Mouse (Mus musculus) testis, adult 2 months (tissue): ENCODE data around the gene Slc16a5. TPM values are rescaled to one million over a fixed set of nuclear protein-coding genes. Genes with fewer than 3 reads are reported as not detected.
A peak's percentile ranks its signal among the peaks of the same experiment; 100 is the strongest.

Experiments
- H3K27ac ChIP-seq: fragments of 200-500 bp; 2 replicates; pipeline ENCODE4 v1.5.1; 2012; ENCODE audit warnings: low read depth, low read length; ENCODE audit not compliant: control insufficient read depth, insufficient read depth
- H3K27me3 ChIP-seq: fragments of 200-500 bp; 2 replicates; pipeline ENCODE4 v1.6.1; 2012; ENCODE audit warnings: mild to moderate bottlenecking, low read length, moderate library complexity; ENCODE audit not compliant: control insufficient read depth, insufficient read depth
- H3K36me3 ChIP-seq: fragments of 200-500 bp; 2 replicates; pipeline ENCODE4 v1.6.1; 2012; ENCODE audit warnings: mild to moderate bottlenecking, low read length; ENCODE audit not compliant: control insufficient read depth, insufficient read depth
- H3K4me1 ChIP-seq: fragments of 200-500 bp; 2 replicates; pipeline ENCODE4 v1.6.1; 2012; ENCODE audit warnings: low read length; ENCODE audit not compliant: control insufficient read depth, insufficient read depth
- H3K4me3 ChIP-seq: fragments of 200-500 bp; 2 replicates; pipeline ENCODE4 v1.5.1; 2012; ENCODE audit warnings: low read depth, mild to moderate bottlenecking, low read length, moderate library complexity, mixed read lengths; ENCODE audit not compliant: control insufficient read depth
- CTCF ChIP-seq: fragments of 200-500 bp; IDR thresholded peaks from 2 replicates; pipeline ENCODE4 v1.5.1; 2012; ENCODE audit warnings: low read depth, mild to moderate bottlenecking, inconsistent platforms, low read length, moderate library complexity; ENCODE audit not compliant: control insufficient read depth, insufficient read depth, insufficient replicate concordance
- POLR2A ChIP-seq: fragments of 200-500 bp; IDR thresholded peaks from 2 replicates; pipeline ENCODE4 v1.6.1; 2012; ENCODE audit warnings: low read depth, mild to moderate bottlenecking, inconsistent platforms, low read length, moderate library complexity; ENCODE audit not compliant: control insufficient read depth
- polyA plus RNA-seq: library from polyadenylated mRNA; depleted of rRNA; stranded (reverse); fragments of >200 nt; gene quantifications from 2 replicates; pipeline ENCODE4 v1.2.3, GENCODE M21; 2012

Slc16a5 gene
- polyA plus RNA-seq, 1 experiment = 0.78 TPM

DNA sequence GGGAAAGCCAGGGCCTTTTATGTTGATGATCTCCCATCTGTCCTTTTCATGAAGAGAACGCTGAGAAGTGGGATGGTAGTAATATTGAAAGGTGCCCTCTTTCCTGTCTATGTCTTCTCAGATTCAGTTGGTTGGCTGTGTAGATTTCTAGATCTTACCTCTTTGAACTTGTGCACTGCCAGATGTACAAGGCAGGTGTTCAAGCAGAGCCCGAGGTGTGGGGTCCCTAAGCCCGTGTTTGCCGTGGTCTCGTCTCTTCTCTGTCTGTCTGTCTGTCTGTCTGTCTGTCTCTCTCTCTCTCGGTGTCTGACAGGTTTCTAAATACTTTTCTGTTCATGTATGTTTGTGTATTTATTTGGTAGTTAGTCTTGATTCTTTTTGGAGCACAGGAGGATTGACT lies 36.6 kb upstream of the Slc16a5 start:
- H3K27me3 ChIP-seq = no peaks in the 10 kb centered on the region
- TF ChIP-seq CTCF (no peak), POLR2A (no peak)
- peaks cover 10% of the 10 kb centered on the region for H3K4me1 ChIP-seq
- no peak overlapping the region for H3K4me3 ChIP-seq
- H3K27ac ChIP-seq = no peak overlapping the region
- peaks cover 5% of the 10 kb centered on the region; the same call in 1 of the 2 replicates for H3K36me3 ChIP-seq

DNA sequence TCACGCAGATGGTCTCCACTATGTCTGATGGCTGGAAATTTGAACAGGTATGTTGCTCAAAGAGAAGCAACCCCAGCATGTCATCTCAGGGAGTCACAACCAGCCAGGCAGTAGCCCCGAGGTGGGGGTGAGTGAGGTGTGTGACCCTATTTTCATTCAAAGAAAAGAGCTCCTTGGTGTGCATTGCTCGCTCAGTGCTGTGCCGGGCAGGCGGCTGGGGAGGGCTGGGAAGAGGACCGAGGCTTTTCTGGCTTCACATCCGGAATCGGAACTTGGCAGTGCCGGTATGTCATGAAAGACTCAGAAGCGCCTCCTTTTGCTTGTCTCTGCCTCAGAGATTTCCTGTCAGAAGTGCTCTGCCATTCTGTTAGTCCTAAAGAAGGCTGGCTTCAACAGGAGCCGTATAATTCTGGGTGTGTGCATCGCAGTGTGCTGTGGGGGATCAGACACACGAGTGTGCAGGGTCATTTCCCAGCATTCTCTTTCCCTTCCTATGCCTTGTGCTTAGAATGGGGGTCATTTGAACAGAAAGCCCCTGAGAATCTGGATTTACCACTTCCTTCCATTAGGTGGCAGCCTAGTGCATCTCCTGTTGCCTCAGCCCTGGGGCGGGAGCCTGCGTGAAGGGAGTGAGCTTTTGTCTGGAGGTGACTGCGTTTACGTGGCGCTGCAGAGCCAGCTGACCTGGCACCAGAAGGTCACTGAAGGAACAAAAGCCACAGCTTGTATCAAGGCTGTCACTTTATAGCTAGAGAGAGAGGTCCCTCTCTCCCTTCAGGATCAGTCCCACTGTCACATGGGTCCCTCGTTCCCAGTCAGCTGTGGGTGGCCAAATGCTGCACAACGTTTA lies 34.6 kb upstream of the Slc16a5 start:
- Histone ChIP-seq H3K27ac (no peak overlapping the region), H3K4me3 (no peak overlapping the region), H3K27me3 (no peaks in the 10 kb centered on the region), H3K36me3 (peaks cover 3% of the 10 kb centered on the region; the same call in 1 of the 2 replicates), H3K4me1 (0 out of 2 replicates have a peak, but pooled peaks cover 4% of the 10 kb centered on the region)
- TF ChIP-seq CTCF (peak; percentile 31; the same call in 1 of the 2 replicates), POLR2A (no peak)

DNA sequence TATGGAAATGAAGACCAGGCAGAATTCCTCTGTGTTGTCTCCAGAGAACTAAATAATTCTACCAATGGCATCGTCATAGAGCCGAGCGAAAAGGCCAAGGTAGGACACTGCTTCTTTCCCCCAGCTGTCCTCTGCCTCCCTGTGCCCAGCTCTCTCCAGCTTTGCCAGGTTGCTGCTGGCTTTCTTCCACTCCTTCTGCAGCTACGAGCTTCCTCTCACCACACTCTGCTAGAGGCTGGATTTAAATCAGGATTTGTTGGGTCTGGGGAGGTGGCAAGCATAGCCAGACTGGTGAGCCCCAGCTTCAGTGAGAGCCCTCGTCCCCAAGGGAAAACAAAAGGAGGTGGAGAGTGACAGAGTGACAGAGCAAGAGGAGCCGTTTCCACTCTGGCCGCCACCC lies 33.0 kb upstream of the Slc16a5 start:
- Histone ChIP-seq H3K27ac (no peak overlapping the region), H3K4me1 (0 out of 2 replicates have a peak, but pooled peaks cover 4% of the 10 kb centered on the region), H3K27me3 (no peaks in the 10 kb centered on the region), H3K36me3 (peaks cover 3% of the 10 kb centered on the region; the same call in 1 of the 2 replicates), H3K4me3 (no peak overlapping the region)
- TF ChIP-seq POLR2A (no peak), CTCF (no peak)

DNA sequence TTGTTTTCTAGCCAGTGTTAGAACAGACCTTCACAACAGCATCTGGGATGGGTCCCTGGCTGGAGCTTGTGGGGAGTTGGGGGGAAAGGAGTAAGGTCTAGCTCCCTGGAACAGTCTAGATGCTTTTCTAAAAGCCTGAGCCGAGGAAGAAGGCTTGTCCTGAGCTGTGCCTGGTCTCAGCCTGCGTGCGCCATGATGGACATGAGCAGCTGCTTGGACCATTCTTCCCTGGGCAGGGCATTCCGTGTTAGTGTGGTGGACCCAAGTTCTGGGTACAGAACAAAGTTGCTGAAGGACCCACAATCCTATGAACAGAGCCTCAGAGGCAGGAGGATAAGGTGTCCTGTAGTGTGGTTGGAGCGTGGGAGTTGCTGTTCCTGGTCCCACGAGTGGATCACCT lies 31.7 kb upstream of the Slc16a5 start:
- no peak for TF ChIP-seq POLR2A
- no peak for TF ChIP-seq CTCF
- Histone ChIP-seq H3K27ac (no peak overlapping the region), H3K4me3 (no peak overlapping the region), H3K36me3 (peaks cover 2% of the 10 kb centered on the region; the same call in 1 of the 2 replicates), H3K27me3 (no peaks in the 10 kb centered on the region), H3K4me1 (peaks cover 6% of the 10 kb centered on the region)

DNA sequence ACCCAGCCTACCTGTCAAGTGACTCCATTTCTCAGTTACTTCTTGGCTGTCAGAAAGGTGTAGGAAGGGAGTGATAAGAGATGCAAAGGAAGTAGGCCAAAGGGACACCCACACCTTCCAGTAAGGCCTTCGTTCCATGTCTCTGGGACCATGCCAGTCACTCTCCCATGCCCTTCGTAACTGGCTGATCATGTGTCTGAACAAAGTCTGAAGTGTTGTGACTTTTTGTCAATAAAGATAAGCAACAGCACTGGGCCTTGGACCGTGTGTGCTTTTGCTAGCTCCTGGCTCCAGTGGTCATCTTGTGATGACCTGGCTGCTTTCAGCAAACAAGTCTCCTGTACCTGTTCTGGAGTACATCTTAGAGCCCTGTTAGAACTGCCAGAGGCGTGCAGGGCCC lies 29.5 kb upstream of the Slc16a5 start:
- Histone ChIP-seq H3K27ac (no peak overlapping the region), H3K36me3 (no peaks in the 10 kb centered on the region; the same call in 1 of the 2 replicates), H3K27me3 (no peaks in the 10 kb centered on the region), H3K4me1 (peaks cover 9% of the 10 kb centered on the region), H3K4me3 (no peak overlapping the region)
- no peak for TF ChIP-seq CTCF

DNA sequence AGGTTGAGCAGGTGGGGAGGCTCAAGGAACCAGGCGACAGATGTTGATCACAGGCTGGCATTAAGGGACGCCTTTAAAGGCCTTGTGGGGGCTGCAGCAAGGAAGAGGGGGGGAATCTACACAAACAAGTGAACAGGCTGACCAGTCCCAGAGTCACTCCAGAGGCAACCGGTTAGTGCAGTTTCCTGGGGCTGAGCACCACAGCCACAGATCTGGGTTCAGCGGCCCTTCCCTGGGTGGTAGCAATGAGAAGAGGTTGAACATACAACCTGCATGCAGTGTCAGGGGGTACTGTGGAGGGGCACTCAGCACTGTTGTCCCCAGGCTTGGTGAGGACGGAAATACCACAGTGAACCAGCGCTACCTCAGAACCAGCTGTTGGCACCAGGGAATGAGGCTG lies 28.9 kb upstream of the Slc16a5 start:
- Histone ChIP-seq H3K4me1 (peaks cover 8% of the 10 kb centered on the region), H3K27ac (no peak overlapping the region), H3K27me3 (no peaks in the 10 kb centered on the region), H3K4me3 (no peak overlapping the region), H3K36me3 (no peaks in the 10 kb centered on the region; the same call in 1 of the 2 replicates)
- TF ChIP-seq POLR2A (no peak), CTCF (no peak)

DNA sequence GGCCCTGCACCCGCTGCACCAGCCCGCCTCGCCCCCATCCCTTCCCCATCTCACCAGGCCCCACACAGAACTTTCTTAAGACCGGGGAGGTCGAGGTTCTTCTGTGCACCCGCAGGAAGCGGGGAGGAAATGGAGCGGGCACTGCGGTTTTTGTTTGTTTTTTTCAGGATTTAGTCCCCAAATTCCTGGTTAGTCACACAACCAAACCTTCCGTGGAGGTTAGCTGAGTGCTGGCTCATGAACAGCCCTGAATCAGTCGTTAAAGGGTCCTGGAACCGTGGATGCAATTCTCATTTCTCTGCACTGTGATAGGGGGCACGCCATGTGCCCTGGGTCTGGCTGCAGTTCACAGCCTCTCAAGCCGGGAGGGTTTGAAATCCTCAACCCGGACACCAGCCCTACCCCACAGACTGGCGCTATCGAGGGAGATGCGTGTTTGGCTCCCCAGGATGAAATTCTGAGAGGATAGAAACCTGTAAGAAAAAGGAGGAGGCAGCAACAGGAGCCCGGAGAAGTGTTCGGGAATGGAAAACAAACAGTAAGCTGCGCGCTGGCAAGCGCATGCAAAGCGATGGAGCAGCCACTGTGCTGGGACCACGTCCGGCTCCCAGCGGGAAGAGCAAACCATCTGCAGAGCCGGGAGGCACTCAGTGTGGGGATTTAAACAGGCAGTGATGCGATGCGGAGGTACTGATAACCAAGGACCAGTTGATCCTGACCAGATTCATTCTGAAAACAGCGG lies 26.5 kb upstream of the Slc16a5 start:
- TF ChIP-seq CTCF (no peak), POLR2A (no peak)
- Histone ChIP-seq H3K36me3 (no peaks in the 10 kb centered on the region), H3K4me1 (peaks cover 8% of the 10 kb centered on the region), H3K27me3 (no peaks in the 10 kb centered on the region), H3K27ac (no peak overlapping the region), H3K4me3 (peak overlapping the region; percentile 19)
